Mouse (Mus musculus) retina, embryonic 14.5 days (tissue): Measurements from ENCODE around the gene Numbl.

Source experiments
- DNase-seq: peaks from one replicate; pipeline ENCODE4 v3.0.0-alpha.2; 2015; ENCODE audit warnings: low spot score

Gene Numbl

DNA sequence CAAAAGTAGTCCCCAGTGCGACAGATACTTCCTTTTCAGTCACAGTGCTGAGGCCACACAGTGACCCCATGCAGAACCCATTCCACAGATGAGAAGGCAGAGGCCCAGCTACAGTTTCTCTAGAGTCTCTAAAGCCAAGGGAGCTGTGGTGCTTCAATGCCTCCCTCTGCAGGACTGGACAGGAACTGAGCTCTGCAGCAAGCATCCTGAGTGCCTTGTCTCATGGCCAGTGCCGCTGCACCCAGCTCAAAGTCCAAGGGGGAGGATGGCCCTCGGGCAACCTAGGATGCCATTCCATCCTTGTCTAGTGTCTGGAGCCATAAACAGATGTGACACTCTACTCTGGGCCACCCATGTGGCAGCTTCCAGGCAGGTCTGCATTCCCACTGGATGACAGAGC, 2.5 kb upstream of the Numbl start:
- DNase-seq: no peak

DNA sequence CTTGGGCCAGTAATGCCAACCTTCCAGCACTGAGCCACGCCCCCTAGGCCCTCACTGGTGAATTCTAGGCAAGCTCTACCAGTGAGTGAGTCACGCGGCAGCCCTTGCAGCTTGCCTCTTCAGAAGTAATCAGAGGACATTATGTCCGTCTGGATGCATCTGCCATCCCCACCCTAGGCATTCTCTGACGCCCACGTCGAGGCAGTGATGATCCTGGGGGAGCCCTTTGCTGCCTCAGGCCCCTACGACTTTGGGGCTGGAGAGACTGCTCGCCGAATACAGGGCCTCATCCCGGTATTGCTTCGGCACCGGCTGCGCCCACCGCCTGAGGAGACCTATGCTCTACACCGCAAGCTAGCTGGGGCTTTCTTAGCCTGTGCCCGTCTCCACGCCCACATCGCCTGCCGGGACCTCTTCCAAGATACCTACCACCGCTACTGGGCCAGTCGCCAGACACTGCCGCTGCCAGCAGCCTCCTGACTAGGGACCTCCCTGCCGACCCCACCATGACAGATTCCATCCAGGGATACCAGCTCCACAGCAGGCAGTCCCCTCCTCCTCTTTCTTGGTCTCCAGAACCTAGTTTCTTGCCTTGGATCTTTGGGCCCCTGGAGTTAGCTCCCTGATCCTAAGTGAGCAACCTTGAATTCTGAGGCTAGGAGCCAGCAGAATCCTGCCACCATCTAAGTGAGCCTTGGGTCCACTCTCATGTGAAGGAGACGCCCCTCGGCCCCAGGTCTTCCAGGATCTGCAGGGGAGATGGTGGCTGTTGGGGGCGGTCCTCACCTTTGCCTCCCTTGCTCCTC, 984 bp upstream of the Numbl start:
- peak; percentile 72 for DNase-seq

DNA sequence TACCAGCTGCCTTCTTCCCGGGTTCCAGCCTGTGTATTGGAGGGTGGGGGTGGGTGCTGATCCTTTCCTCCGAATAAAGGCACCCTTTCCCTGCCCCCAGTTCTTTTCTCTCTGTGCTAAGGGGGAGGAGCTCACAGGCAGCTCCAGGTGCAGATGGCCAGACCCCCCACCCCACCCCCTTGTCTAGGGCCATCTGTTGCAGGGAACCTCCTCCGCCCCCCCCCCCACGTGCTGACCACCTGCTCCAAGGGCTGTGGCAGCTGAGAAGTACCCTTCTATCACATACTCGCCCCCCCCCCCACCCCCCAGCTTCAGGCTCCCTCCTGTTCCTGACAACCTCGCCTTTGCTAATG, 405 bp upstream of the Numbl start:
- DNase-seq: peak; percentile 63

DNA sequence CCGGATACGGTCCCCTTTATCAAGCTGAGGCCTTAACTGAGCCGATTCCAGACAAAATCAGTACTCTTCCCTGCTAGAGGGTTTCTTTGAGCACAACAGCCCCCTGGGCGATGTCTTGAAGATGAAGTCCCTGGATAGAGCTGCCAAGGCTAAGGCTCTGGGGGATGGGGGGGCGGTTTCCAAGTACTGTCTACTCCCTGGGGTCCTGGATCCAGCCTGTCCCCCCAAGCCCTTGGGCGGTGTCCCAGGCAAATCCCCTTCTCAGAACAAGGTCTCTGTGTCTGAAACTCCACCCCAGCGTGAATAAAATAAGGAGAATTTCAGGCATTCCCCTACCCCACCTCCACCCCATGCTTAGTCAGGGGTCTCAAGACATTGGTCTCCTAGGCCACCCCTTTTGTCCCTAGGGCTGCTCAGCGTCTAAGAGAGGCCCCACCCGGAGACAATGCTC, 1.1 kb downstream of the Numbl start:
- peak; percentile 49 for DNase-seq

DNA sequence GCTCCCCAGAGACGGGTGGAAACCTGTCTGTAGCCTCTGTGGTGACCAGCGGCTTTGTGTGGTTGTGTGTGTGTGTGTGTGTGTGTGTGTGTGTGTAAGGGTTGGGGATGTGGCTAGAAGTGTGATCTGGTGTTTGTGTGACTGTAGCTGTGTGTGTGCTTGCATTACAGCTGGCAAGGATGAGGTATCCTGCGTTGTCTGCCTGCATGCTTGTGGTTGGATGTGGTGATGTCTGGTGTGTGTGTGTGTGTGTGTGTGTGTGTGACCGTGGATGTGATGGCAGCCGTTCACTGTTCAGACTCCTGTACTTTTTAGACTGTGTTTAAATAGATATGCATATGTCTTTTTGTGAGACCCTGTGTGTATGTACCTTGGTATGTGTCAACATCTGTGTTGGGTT, 1.5 kb downstream of the Numbl start:
- DNase-seq: peak; percentile 20

DNA sequence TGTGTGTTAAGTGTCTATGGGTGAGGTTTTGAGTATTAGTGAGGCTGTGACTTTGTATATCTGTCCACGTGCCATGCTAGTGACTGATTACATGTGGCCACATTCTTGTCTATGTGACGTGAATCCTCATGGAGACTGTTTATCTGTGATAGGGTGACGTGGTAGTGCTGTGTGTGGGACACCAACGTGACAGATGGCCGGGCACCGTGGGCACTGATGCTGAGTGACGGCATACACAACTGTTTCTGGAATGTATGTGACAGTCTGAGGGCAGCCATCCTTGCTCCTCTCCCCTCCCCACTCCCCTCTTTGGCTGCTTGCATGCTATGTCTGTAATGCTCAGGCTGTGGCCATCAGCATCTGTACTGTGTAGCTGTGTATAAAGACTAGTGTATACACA, 2.6 kb downstream of the Numbl start:
- DNase-seq: no peak

DNA sequence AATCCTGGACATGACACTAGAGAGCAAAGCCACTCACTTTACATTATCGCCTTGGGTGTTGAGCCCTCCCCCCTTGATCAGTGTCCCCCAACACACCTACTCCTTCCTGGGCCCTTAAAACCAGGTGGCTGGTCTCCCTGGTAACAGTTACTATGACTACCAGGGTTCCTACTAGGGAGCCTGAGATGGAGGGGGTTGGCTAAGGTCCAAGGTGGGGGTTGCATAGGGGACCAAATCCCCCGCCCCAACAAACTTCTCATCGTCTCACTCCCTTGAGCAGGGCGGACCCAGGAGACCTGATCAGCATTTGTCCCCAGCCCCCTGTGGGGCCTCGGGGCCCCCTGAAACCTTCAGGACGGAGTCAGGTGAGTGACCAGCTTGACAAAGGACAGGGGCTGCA, 3.7 kb downstream of the Numbl start:
- no peak for DNase-seq

DNA sequence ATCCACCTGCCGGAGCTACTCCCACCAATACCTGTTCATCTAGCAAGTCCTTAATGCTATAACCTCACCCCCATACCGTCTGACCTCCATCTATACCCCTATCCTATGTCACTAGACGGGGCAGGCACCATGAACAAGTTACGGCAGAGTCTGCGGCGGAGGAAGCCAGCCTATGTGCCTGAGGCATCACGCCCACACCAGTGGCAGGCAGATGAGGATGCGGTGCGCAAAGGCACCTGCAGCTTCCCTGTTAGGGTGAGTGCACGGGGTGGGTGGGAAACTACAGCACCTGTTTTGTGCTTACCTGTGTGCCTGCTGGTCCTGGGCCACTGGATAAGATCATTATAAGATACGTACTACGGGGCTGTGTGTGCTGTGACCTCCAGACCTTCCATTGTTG, 6.5 kb downstream of the Numbl start:
- no peak for DNase-seq

DNA sequence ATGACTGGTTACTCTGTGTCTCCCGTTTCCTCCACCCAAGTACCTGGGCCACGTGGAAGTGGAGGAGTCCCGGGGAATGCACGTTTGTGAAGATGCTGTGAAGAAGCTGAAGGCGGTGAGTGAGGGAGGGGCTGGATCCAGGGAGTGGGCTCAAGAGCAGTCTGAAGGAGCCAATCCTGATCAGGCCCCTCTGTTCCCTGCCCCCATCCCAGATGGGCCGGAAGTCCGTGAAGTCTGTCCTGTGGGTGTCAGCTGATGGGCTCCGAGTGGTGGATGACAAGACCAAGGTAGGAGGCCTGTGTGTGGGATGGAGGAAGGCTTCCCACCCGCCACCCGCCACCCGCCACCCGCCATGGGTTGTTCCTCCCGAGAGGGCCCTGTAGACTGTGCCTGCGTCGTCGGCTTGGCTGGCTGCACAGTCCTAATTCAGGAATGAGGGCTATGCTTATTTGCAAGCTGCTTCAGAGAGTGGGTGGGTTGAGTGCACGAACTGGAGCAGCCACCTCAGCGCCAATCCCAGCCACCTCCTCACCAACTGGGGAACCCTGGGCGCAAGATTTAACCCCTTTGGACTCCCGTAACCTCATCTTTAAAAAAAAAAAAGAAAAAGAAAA, 8.4 kb downstream of the Numbl start:
- no peak for DNase-seq

DNA sequence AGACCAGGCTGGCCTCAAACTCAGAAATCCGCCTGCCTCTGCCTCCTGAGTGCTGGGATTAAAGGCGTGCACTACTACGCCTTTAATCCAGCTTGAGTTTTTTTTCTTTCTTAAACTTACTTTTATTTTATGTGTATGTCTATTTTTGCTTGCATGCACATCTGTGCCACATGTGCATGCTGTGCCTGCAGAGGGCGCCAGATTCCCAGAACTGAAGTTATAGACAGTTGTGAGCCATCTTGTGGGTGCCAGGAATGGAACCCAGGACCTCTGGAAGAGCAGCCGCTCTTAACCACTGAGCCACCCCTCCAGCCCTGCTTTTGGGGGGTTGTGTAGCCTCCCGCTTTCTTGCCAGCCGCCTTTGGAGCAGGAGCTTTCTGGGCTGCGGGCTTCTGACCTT, 13.2 kb downstream of the Numbl start:
- DNase-seq: no peak

DNA sequence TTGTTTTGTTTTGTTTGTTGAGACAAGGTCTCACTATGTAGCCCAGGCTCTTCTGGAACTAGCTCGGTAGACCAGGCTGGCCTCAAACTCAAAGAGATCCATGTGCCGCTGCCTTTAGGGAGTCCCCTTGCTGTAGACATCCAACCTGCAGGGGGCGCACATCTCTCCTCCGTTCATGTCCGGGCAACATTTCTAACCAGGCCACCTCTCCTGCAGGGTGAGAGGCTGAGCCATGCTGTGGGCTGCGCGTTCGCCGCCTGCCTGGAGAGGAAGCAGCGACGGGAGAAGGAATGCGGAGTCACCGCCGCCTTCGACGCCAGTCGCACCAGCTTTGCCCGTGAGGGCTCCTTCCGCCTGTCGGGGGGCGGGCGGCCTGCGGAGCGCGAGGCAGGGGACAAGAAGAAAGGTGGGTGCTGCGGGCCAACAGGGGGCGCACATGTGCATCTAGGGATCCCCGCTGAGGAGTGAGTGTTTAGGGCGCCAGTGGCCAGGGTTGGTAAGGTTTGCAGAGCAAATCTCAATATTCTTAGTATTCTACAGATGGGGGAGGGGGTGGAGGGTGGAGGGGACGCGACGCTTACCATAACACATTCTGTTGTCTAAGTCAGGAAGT, 15.6 kb downstream of the Numbl start:
- peak; percentile 51 for DNase-seq

DNA sequence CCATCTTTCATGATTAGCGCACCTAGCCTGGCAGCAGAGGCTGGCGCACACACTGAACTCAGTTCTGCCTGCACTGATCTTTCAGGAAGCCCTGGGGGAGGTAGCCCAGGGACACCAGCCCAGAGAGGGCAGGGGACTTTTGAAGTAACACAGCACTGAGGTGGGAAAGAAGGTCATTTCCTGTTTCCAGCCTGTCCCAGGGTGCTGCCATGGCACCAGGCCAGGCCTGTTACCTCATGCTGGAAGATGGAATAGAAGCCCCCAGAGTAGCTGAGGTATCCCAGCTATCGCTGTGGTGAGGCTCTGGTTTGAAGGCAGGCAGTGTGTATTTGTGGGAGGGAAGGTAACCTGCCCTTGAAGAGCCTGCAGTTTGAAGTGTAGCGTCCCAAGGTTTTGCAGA, 16.7 kb downstream of the Numbl start:
- no peak for DNase-seq

DNA sequence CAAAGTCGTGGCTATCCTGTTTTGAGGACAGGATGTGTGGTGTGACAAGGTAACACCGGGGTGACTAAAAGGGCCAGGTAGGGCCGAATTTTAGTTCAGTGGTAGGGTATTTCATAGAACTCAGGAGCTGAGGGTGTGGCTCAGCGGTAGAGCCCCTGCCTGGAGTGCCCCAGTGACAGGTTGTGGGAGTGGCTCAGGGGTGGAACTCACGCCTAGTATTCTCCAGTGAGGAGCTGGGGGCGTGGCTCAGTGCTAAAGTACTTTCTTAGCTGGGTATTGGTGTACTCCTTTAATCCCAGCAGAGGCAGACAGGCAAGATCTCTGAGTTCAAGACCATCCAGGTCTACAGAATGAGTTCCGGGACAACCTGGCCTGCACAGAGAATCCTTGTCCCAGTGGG, 17.8 kb downstream of the Numbl start:
- no peak for DNase-seq

DNA sequence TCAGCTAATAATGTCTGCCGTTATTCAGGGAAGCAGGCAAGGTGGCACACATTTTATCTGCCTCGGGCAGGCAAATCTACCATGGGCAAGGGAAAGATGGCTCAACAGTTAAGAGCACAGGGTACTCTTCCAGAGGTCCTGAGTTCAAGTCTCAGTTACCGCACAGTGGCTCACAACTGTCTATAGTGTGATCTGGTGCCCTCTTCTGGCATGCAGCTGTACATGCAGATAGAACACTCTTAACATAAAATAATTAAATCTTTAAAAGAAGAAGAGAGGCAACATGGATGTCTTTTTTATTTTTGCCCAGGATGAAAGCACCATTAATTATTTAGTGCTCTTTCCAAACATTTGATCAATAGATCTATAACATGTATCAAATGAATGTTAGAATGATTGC, 19.0 kb downstream of the Numbl start:
- no peak for DNase-seq

DNA sequence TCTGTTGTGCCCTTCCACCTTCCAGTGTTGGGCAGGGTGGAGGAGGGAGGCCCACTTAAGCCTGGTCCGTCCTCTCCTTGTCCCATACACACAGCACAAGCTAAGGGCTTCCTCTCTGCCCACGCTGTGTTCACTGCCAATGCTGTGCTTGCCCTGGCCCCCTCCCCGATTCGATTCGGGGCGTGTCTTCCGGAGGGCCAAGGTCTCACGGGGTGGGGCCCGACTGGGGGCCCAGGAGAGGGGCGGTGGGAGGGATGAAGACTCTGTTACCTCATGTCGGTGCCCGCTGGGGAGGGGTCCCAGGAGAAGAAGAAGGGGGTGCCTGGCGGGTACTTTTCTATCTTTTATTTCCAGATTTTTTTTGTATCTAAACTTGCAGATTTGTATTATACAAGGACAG, 23.5 kb downstream of the Numbl start:
- no peak for DNase-seq

DNA sequence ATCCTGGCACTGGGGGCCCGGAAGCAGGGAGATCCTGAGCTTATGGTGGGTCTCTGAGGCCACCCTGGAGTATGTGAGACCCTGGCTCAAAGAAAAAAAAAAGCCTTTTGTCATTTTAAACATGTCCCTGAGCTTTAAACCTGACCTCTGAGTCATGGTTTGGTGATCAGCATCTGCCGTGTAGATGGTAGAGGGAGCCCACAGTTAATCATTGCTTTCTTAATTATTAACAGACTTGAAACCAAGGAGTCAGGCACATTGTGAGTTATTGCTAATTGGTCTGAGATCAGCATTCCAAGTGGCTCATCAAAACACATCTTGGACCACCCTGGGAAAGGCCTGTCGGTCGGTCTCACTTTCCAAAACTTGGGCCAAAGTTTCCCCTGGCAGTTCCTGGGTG, 24.0 kb downstream of the Numbl start:
- no peak for DNase-seq

DNA sequence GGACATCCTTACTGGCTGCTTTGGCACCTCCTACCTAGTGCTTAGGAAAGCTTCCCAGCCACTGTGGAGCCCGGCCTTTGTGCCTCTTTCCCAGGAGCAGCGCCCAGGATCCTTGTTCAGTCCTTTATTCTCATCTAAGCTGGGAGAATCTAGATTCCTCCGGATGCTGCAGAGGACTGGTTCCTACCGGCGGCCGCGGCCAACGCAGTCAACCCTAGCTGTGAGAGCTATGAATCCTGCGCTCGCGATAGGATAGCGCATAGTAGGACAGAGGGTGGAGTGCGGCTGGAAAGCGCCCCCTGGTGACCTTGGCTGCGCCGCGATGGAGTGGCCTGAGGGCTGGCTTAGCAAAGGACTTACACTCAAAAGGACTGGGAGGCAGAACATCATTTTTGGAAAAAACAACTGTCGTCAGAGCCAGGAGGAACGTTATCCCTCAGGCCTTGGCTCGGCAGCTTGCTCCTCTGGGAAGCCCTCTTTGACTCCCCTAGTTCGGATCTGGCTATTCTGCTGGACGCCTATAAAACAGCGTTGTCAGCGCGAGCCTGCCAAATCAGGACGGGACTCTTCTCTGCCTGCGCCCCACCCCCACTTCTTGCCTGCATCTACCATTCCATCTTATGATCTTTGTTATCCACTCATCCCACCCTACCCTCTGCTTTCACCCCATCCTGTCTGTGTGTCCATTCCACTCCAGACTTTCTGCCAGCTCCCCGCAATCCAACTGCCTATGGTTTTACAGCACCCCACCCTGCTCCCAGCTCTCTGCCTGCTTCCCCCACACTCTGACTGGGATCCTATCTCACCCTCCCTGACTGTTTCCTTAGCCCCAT, 26.8 kb downstream of the Numbl start:
- DNase-seq: peak; percentile 61

DNA sequence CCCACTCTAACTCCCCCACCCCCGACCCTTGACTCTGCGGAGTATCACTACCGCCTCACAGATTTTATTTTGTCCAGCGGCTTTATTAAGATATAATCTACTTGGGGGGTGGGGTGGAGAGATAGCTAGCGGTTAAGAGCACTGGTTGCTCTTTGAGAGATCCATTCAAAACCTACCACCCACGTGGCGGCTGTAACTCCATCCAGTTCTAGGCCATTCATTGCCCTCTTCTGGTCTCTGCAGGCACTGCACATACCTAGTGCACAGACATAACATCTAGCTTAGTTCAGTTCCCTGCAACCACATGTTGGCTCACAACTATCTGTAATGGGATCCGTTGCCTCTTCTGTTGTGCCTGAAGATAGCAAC, 27.4 kb downstream of the Numbl start:
- DNase-seq: peak; percentile 80

DNA sequence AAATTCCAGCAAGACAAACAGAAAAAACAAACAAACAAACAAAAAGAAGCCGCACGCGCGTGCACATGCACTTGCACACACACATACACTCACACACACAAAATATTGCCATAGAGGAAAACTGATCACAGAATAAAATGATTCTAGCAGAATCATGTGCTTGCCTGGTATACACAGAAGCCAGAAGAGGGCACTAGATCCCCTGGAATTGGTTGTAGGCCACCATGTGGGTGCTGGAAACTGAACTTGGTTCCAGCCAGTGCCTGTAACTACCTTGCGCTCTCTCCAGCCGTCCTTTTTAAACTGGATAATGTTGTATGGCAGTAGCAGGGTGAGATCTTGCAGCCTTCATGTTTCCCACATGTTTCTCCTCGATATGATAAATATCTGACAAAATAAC, 30.5 kb downstream of the Numbl start:
- DNase-seq: no peak

DNA sequence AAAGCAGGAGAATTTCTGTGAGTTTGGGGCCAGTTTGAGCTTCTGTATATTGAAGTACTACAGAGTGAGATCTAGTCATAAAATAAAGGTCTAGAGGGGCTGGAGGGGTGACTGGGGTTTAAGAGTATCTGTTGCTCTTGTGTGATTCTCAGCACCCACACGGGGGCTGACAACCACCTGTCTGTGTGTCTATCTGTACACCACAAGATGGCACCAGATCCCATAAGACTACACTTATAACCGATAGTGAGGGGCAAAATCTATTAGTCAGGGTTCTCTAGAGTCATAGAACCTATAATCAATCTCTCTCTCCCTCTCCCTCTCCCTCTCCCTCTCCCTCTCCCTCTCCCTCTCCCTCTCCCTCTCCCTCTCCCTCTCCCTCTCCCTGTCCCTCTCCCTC, 32.3 kb downstream of the Numbl start:
- DNase-seq: no peak

DNA sequence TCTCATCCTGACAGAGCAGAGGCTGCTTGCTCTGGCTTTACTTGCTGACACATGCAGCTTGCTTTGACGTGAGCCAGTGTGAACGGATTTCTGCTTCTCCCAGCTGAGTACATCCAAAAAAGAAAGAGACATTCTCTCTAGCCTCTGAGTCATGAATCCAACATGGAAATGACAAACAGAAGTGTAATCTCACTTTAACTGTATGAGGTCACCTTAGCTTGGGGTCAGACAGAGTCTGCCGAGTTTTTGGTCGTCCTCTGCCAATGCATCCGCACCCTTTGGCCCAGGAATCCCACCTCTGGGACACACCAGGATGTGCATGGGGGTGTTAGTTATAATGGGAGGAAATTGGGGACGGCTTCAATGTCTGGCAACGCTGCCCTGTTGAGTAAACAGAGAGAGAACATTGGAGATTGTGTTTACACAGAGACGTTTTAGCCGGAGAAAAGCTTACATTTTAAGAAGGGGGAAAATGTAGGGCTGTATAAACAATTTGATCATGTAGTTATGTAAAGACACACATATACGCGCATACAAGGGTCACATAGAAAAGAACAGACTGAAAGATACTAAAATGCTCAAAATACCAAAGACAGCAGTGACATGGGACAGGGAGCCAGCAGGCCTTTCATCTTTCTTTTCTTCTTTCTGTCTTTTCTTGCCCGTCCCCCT, 33.7 kb downstream of the Numbl start:
- no peak for DNase-seq

DNA sequence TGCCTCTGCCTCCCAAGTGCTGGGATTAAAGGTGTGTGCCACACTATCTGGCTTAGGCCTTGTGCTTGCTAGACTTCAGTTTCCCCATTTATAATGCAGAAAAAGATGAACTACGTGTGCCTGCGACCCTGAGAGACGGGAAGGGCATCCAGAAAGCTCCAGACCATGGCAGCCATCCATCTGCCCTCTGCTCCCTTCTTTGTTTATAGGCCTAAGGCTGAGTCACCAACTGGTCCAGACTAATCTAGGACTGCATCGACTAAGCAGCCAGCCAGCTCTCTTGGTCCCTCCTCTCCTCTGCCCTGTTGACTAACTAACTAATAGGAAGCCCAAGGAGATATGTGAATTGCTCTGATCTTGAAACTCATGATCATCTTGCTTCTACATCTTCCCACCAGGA, 37.7 kb downstream of the Numbl start:
- DNase-seq: no peak
